Mouse (Mus musculus) c-Kit-positive CD71-negative TER-119-negative erythroid progenitor cells, embryonic 14.5 days (primary cell): ENCODE results near the gene Tmprss9.
"Not testable (repeated sequence)": the region's sequence is repeated elsewhere in the genome, so short reads cannot be mapped to it uniquely, and the experiment has no call there.

ENCODE experiments used
- DNase-seq: peaks from one replicate; pipeline ENCODE4 v3.0.0-alpha.2; 2013; ENCODE audit warnings: low read depth

Gene Tmprss9

GRCm38 (mm10) chr10:80871581-80871980, at the start of gene Tmprss9:
Gene Tmprss9, plus strand, starts transcription at chr10:80871848.
- DNase-seq: no peak

- no peak for DNase-seq
These were observed 49.7 kb upstream of the Tmprss9 start for GRCm38 (mm10) chr10:80821991-80822390.

GRCm38 (mm10) chr10:80822528-80822927, 49.1 kb upstream of the Tmprss9 start:
- DNase-seq: no peak

- DNase-seq: no peak
These were observed 48.3 kb upstream of the Tmprss9 start for GRCm38 (mm10) chr10:80823316-80823715.

GRCm38 (mm10) chr10:80823847-80824643, 47.6 kb upstream of the Tmprss9 start:
- no peak for DNase-seq

GRCm38 (mm10) chr10:80824827-80825226, 46.8 kb upstream of the Tmprss9 start:
- no peak for DNase-seq

- DNase-seq: peak; percentile 99
These were observed 45.2 kb upstream of the Tmprss9 start, which contains the start of gene Oaz1 for GRCm38 (mm10) chr10:80826151-80827062. Gene Oaz1, plus strand, starts transcription at chr10:80826656.

- DNase-seq: no peak
These were observed 44.4 kb upstream of the Tmprss9 start for GRCm38 (mm10) chr10:80827063-80827869.

- no peak for DNase-seq
These were observed 43.7 kb upstream of the Tmprss9 start for GRCm38 (mm10) chr10:80827870-80828420.

- not testable (repeated sequence) for DNase-seq
These were observed 43.1 kb upstream of the Tmprss9 start for GRCm38 (mm10) chr10:80828587-80828986.

GRCm38 (mm10) chr10:80829359-80830278, 42.0 kb upstream of the Tmprss9 start:
- DNase-seq: no peak

GRCm38 (mm10) chr10:80831136-80831535, 40.5 kb upstream of the Tmprss9 start:
- peak; percentile 83 for DNase-seq

- DNase-seq: no peak
These were observed 38.8 kb upstream of the Tmprss9 start for GRCm38 (mm10) chr10:80832818-80833217.

GRCm38 (mm10) chr10:80835617-80836016, 36.0 kb upstream of the Tmprss9 start:
- DNase-seq: no peak

- DNase-seq: no peak
These were observed 34.7 kb upstream of the Tmprss9 start for GRCm38 (mm10) chr10:80836949-80837379.

GRCm38 (mm10) chr10:80837827-80838226, 33.8 kb upstream of the Tmprss9 start:
- no peak for DNase-seq

GRCm38 (mm10) chr10:80838346-80838912, 33.2 kb upstream of the Tmprss9 start:
- DNase-seq: no peak

- DNase-seq: no peak
These were observed 31.8 kb upstream of the Tmprss9 start for GRCm38 (mm10) chr10:80839848-80840247.

- no peak for DNase-seq
These were observed 30.0 kb upstream of the Tmprss9 start for GRCm38 (mm10) chr10:80841685-80842084.

GRCm38 (mm10) chr10:80842334-80842733, 29.3 kb upstream of the Tmprss9 start:
- DNase-seq: no peak
